Mouse (Mus musculus) testis, adult 2 months (tissue): ENCODE measurements around the gene Usp11.

Experiments used
- CTCF ChIP-seq: fragments of 200-500 bp; IDR thresholded peaks from 2 replicates; pipeline ENCODE4 v1.5.1; 2012; ENCODE audit warnings: low read depth, mild to moderate bottlenecking, inconsistent platforms, low read length, moderate library complexity; ENCODE audit not compliant: control insufficient read depth, insufficient read depth, insufficient replicate concordance
- POLR2A ChIP-seq: fragments of 200-500 bp; IDR thresholded peaks from 2 replicates; pipeline ENCODE4 v1.6.1; 2012; ENCODE audit warnings: low read depth, mild to moderate bottlenecking, inconsistent platforms, low read length, moderate library complexity; ENCODE audit not compliant: control insufficient read depth

- TF ChIP-seq CTCF (no peak), POLR2A (no peak)
These were observed 41.4 kb upstream of the Usp11 start for GRCm38 (mm10) chrX:20662317-20662715.
